Mouse (Mus musculus): Measurements from ENCODE around the gene Krt2.

DNA sequence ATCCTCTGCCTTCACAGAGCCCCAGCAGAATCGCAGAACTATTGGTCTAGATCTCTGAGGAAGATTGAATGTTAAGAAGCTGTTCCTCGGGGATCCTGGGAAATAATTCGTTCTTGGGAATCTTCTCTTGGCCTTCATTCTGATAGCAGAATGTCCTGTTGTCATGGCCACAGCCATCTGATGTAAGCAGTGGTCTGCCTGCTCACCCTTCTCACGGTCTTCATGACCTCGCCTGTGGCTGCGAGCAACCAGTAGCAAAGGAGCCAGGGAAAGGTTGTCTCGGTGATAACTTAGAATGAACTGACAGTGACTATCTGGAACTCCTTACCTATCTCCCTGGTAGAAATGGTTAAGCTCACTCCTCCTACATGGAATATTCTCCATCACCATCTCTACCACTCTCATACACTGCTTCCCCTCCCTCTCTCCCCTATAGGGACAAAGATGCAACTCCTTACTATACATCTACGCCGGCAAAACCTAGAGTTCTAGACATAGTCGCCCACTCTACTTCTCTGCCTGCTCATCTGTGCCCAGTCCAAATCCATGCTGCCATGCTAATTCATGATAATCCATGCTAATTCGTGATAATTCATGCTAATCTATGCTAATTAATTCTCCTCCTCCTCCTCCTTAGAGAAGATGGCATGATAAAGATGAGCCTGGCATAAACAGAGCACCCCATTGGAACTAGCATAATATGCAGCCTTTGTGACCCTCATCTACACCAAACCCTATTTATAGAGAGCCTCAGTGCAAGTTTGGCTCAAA lies 14.7 kb downstream of the Krt2 start:
- TF ChIP-seq CTCF (IDR thresholded peaks at IDR 0.05) (no peak), EP300 (IDR thresholded peaks at IDR 0.05) (no peak)

Data from lung, postnatal 0 days (tissue).